Mouse (Mus musculus) olfactory bulb, adult 2 months (tissue): ENCODE data around the gene Asic2. TPM values are rescaled to one million over a fixed set of nuclear protein-coding genes. Genes with fewer than 3 reads are reported as not detected.

Experiments
- H3K27ac ChIP-seq: fragments of 200-500 bp; 2 replicates; pipeline ENCODE4 v1.5.1; 2012; ENCODE audit warnings: low read depth, low read length; ENCODE audit not compliant: insufficient read depth
- H3K4me1 ChIP-seq: fragments of 200-500 bp; 2 replicates; pipeline ENCODE4 v1.6.1; 2012; ENCODE audit warnings: low read length; ENCODE audit not compliant: control insufficient read depth, insufficient read depth
- H3K4me3 ChIP-seq: fragments of 200-500 bp; 2 replicates; pipeline ENCODE4 v1.5.1; 2012; ENCODE audit warnings: mild to moderate bottlenecking, low read depth, low read length, moderate library complexity; ENCODE audit not compliant: insufficient read depth
- CTCF ChIP-seq: fragments of 200-500 bp; IDR thresholded peaks from 2 replicates; pipeline ENCODE4 v1.5.1; 2012; ENCODE audit warnings: low read depth, mild to moderate bottlenecking, low read length, moderate library complexity; ENCODE audit not compliant: insufficient read depth
- POLR2A ChIP-seq: fragments of 200-500 bp; IDR thresholded peaks from 2 replicates; pipeline ENCODE4 v1.6.1; 2012; ENCODE audit warnings: mild to moderate bottlenecking, low read depth, low read length, moderate library complexity; ENCODE audit not compliant: insufficient read depth
- WGBS: fragments of 180-500 bp; shearing (Covaris S2); methylation state at CpG from one replicate; pipeline ENCODE4 v1.1.7; 2018; 5-methylcytosine and 5-hydroxymethylcytosine counted together
- polyA plus RNA-seq: library from polyadenylated mRNA; stranded (reverse); fragments of >200 nt; gene quantifications from 2 replicates; pipeline ENCODE4 v1.2.4, GENCODE M21; 2012; ENCODE audit warnings: low replicate concordance; ENCODE audit not compliant: missing spikeins, insufficient read depth, insufficient read length

Asic2 gene
- polyA plus RNA-seq, 1 experiment: not detected

DNA sequence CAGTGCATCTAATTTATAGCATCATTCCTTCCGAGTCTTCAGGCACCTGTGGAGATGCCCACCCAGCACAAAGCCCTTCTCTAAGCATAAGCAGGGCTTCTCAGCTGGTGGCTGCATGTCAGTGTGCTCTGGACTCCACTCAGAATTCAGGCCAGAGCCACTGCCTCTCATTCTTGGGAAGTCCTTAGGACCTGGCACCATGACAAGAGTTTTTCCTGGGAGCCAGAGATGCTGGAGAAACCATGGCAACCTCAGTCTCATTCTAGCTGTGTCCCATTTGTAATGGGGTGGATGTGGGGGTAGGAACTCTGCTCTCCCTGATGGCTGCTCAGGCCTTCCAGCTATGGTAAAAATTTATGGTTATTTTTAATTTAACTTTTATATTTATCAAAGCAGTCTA is 1006.9 kb downstream of the Asic2 start:
- TF ChIP-seq CTCF (no peak), POLR2A (no peak)
- Histone ChIP-seq H3K4me3 (no peak overlapping the region), H3K27ac (no peak overlapping the region), H3K4me1 (peaks cover 19% of the 10 kb centered on the region)
- WGBS: 36% methylated on average over 1 of the region's 1 CpGs

DNA sequence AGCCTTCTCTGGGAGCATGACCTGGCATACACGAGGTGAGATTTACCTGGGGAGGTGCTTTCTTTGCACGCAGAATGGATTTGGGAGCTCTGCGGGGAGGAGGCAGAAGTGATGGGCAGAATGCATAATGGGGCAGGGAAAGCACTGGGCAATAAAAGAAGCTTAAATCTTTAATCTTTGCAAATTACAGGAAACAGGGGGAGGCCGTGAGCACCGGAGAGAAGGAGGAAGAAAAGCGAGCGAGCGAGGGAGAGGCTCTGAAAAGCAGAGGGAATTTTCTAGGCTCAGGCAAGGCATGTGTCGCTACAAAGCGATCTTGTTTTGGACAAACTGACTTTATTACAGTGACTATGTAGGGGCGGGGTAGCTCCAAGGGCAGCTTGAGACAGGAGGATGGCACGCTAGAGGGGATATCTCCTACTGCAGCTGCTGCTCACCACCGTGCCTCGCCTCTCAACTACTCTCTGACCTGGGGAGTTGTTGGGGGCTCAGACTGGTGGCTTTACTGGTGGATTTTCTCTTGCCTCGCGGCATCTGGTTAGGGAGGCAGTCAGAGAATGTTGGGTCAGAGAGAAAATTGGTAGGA is 1010.1 kb downstream of the Asic2 start:
- 40% methylated on average over 16 of the region's 16 CpGs for WGBS
- no peak overlapping the region for H3K27ac ChIP-seq

DNA sequence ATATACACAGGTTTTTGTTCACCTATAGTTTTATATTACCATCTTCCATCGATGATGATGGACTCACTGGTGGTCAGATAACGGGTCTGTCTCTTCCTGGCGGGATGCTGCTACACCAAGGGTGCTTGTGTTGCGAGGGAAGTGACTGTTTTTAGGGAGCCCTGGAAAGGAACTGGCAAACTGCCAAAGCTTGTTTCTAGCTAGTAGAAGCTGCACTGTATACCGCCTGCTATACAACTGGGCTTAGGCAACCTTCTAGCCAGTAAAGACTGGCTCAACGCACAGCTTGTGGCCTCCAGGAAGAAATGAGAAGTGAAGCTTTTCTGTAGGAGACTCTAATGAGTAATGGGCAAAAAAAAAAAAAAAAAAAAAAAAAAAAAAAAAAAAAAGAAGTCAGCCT is 1012.3 kb downstream of the Asic2 start:
- Histone ChIP-seq H3K4me3 (no peak overlapping the region), H3K27ac (no peak overlapping the region), H3K4me1 (peaks cover 19% of the 10 kb centered on the region)
- 64% methylated on average over 6 of the region's 6 CpGs for WGBS
- no peak for TF ChIP-seq POLR2A
- no peak for TF ChIP-seq CTCF

More for the DNA sequence above, 1010.1 kb downstream of the Asic2 start:
- H3K4me3 ChIP-seq: no peak overlapping the region
- peaks cover 23% of the 10 kb centered on the region for H3K4me1 ChIP-seq
- no peak for TF ChIP-seq POLR2A
- no peak for TF ChIP-seq CTCF

DNA sequence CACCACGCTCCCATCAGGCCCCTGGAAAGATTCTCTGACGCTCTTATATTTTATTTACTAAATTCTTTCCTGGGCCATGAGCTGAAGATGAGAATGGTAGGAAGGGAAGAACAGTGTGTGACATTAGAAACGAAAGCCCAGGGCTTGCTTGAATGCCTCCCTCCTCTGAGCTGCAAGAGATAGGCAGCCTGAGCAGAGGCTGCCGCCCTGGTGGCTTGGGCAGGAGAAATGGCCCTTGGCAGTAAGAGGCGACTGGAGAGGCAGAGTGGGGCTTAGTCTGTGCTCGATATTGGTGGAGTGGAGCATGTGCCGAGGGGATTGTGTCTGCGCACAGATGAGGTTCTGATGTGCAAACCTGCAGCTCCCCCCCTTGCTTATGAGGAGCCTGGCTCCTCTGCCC is 1014.1 kb downstream of the Asic2 start:
- TF ChIP-seq POLR2A: no peak
- no peak for TF ChIP-seq CTCF
- Histone ChIP-seq H3K27ac (no peak overlapping the region), H3K4me1 (peaks cover 22% of the 10 kb centered on the region), H3K4me3 (no peak overlapping the region)
- 72% methylated on average over 8 of the region's 8 CpGs for WGBS

DNA sequence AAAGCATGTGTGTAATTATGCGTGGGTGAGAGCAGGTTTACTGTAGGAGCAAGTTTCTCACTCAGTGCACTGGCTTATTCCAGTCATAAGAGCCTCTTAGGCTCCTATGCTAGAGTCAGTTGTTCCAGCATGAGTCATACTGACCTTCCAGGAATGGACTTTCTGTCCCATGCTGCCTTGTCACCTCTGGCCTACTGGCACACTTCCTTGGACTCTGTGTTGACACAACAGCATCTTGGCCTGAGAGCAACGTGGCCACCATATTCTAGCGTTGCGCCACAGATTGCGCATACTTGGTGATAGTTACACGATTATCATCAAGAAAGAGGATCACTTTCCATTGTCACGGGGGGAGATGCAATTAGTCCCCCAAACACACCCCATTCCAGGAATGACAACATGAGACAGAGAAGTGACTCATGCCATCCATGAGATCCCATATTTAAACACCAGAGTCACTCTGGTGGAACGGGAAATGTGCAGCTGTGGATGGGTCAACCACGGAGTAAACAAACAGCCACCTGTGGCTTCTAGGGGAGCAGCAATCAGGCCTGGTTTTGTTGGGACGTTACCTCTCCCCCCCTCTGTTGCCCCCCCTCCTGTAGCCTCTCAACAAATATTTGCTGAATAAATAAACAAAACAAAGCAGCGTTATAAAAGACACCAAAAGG is 1019.1 kb downstream of the Asic2 start:
- no peak overlapping the region for H3K4me3 ChIP-seq
- 69% methylated on average over 11 of the region's 11 CpGs for WGBS
- H3K4me1 ChIP-seq: peaks cover 12% of the 10 kb centered on the region
- TF ChIP-seq CTCF (no peak), POLR2A (no peak)
- H3K27ac ChIP-seq: no peak overlapping the region

DNA sequence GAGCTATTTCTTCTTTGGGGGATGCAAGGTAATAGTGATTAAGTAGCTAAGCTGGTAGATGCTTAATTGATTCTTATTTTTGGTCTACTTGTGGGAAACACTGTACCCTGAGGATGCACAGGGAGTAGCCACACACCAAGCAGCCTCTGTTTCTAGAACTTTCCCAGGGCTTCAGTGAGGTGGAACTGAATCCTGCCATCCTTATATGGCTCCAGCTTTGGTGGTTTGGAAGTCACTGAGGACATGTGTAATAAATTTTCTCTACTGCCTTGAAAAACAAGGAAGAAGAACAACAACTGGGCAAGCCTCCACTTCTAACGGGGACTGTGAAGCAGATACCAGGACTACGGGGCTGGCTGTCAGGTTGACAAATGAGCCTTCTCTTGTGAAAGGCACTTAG is 1020.2 kb downstream of the Asic2 start:
- peaks cover 11% of the 10 kb centered on the region for H3K4me1 ChIP-seq
- no peak overlapping the region for H3K4me3 ChIP-seq
- no peak overlapping the region for H3K27ac ChIP-seq
- no peak for TF ChIP-seq CTCF
- no peak for TF ChIP-seq POLR2A
- 81% methylated on average over 2 of the region's 2 CpGs for WGBS

DNA sequence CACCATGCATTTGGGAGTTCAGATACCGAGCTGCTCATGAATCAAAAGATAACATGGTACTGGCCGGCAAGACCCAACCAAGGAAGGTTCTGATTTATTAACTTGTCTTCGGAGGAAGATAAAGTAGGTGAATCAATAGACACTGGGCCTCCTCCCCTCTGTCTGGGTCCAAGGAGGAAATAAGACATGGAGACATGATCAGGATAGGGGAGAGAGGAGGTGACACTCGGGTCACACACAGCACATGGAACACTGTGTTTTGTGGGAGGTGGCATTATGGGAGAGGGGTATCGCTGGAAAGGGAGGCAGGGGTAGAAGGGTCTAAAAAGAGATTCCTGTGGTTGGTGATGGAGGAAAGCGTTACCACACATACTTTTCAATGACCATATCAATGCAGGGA is 1022.1 kb downstream of the Asic2 start:
- Histone ChIP-seq H3K27ac (no peak overlapping the region), H3K4me1 (peaks cover 6% of the 10 kb centered on the region), H3K4me3 (no peak overlapping the region)
- TF ChIP-seq CTCF (no peak), POLR2A (no peak)
- 91% methylated on average over 6 of the region's 6 CpGs for WGBS

DNA sequence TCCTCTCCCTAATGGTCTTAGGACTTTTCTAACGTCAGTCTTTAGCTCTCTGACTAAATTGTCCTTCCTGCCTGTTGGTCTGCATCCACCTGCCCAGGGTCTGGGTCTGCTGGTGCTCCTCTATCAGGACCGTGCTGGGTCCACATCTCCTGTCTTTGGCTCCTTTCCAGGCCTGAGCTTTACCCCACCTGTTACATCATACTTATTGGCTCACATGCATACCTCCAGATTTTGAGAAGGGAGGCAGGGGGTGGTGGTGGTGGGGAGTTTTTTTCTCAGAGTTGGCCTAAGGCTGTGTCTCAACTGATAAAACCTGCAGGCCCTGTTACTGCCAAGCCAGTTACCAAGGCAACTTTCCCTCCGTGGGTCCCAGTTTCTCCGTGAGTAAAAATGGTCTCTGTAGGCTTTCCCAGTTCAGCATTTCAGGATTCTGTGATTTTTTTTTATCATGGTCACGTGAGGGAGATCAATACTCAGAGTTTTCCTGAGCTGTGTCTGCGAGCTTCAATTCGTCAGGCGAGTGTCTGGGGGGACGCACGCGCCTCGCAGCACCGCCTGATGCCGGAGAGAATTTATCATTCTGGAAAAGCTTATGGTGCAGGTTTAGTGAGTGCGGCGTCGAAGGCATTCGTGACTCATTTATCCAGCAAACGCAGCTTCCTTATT is 1044.8 kb downstream of the Asic2 start:
- peaks cover 16% of the 10 kb centered on the region for H3K4me1 ChIP-seq
- no peak for TF ChIP-seq CTCF
- TF ChIP-seq POLR2A: no peak
- 44% methylated on average over 19 of the region's 19 CpGs for WGBS
- H3K4me3 ChIP-seq: no peak overlapping the region
- H3K27ac ChIP-seq: peak overlapping the region; percentile 40; the same call in 1 of the 2 replicates

DNA sequence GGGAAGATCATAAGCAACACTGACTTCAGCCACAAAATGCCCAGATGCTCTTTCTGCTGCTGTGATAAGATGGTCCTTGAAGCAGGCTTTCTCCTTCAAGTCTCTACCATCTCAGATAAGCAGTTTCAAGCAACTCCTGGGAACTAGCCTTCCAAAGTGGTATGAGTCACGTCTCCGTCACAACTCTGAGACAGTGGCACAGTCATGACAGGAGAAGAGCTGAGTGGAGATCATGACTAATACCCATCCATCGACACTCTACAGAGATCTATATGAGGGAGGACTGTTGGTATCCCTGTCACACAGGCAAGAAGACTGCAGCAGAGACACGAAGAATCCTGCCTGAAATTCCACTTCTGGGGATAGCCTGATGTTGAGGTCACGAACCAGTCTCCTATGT is 1049.9 kb downstream of the Asic2 start:
- 87% methylated on average over 5 of the region's 5 CpGs for WGBS
- peaks cover 7% of the 10 kb centered on the region for H3K4me1 ChIP-seq
- H3K4me3 ChIP-seq: no peak overlapping the region
- TF ChIP-seq POLR2A (no peak), CTCF (no peak)
- H3K27ac ChIP-seq: no peak overlapping the region
